Mouse (Mus musculus) myocyte (in vitro differentiated cells): ENCODE data around the gene Gm5105. TPM values are rescaled to one million over a fixed set of nuclear protein-coding genes. Genes with fewer than 3 reads are reported as not detected.

ENCODE experiments used
- H3K27me3 ChIP-seq: one replicate; pipeline ENCODE4 v1.6.1; 2011; ENCODE audit not compliant: control insufficient read depth, insufficient read depth, insufficient read length
- H3K36me3 ChIP-seq: one replicate; pipeline ENCODE4 v1.6.1; 2011; ENCODE audit not compliant: control insufficient read depth, insufficient read depth
- H3K4me2 ChIP-seq: one replicate; pipeline ENCODE4 v1.6.1; 2011; ENCODE audit warnings: low read depth, control low read depth
- H3K4me3 ChIP-seq: one replicate; pipeline ENCODE4 v1.5.1; 2011; ENCODE audit warnings: mild to moderate bottlenecking, control low read depth, moderate library complexity
- H3K79me2 ChIP-seq: one replicate; pipeline ENCODE4 v1.6.1; 2011; ENCODE audit not compliant: control insufficient read depth, insufficient read depth
- H3ac ChIP-seq: one replicate; pipeline ENCODE4 v1.6.1; 2011; ENCODE audit not compliant: control insufficient read depth, insufficient read length
- CEBPB ChIP-seq: IDR thresholded peaks from 2 replicates; pipeline ENCODE4 v1.6.1; 2011; ENCODE audit warnings: mild to moderate bottlenecking, moderate library complexity; ENCODE audit not compliant: poor library complexity, insufficient read depth, severe bottlenecking
- E2F4 ChIP-seq: IDR thresholded peaks from one replicate; pipeline ENCODE4 v1.6.1; 2011; ENCODE audit warnings: mild to moderate bottlenecking, control low read depth, moderate library complexity; ENCODE audit not compliant: insufficient read depth
- MAX ChIP-seq: IDR thresholded peaks from one replicate; pipeline ENCODE4 v1.6.1; 2011; ENCODE audit warnings: low read depth, mild to moderate bottlenecking, control low read depth
- MYOD1 ChIP-seq, 3 experiments: IDR thresholded peaks; one replicate each; pipeline ENCODE4 v1.6.1; 2011; ENCODE audit warnings: control low read depth in 2 of 3, low read depth in 2 of 3, mild to moderate bottlenecking in 2 of 3, moderate library complexity in 1 of 3; ENCODE audit not compliant: insufficient read length in 2 of 3, control insufficient read depth in 1 of 3
- MYOG ChIP-seq, 3 experiments: IDR thresholded peaks; one replicate each; pipeline ENCODE4 v1.6.1; 2011; ENCODE audit warnings: control low read depth in 2 of 3, low read depth in 2 of 3, mild to moderate bottlenecking in 2 of 3; ENCODE audit not compliant: insufficient read length in 2 of 3, control insufficient read depth in 1 of 3, insufficient read depth in 1 of 3
- POLR2A ChIP-seq: IDR thresholded peaks from one replicate; pipeline ENCODE4 v1.6.1; 2011; ENCODE audit warnings: low read depth, mild to moderate bottlenecking, control low read depth, moderate library complexity; ENCODE audit not compliant: insufficient read length
- POLR2AphosphoS2 ChIP-seq: IDR thresholded peaks from one replicate; pipeline ENCODE4 v1.6.1; 2011; ENCODE audit warnings: low read depth, control low read depth; ENCODE audit not compliant: insufficient read length
- REST ChIP-seq: IDR thresholded peaks from one replicate; pipeline ENCODE4 v1.6.1; 2011; ENCODE audit warnings: mild to moderate bottlenecking, control low read depth, moderate library complexity; ENCODE audit not compliant: insufficient read depth, insufficient read length
- SRF ChIP-seq: IDR thresholded peaks from one replicate; pipeline ENCODE4 v1.6.1; 2011; ENCODE audit warnings: low read depth; ENCODE audit not compliant: control insufficient read depth, insufficient read length
- TCF12 ChIP-seq: IDR thresholded peaks from one replicate; pipeline ENCODE4 v1.6.1; 2011; ENCODE audit warnings: mild to moderate bottlenecking, control low read depth; ENCODE audit not compliant: poor library complexity, insufficient read depth, severe bottlenecking
- TCF3 ChIP-seq: IDR thresholded peaks from one replicate; pipeline ENCODE4 v1.6.1; 2011; ENCODE audit warnings: low read depth, control low read depth; ENCODE audit not compliant: insufficient read length
- USF1 ChIP-seq: IDR thresholded peaks from one replicate; pipeline ENCODE4 v1.6.1; 2011; ENCODE audit warnings: low read depth, mild to moderate bottlenecking, control low read depth, moderate library complexity
- polyA plus RNA-seq: library from polyadenylated mRNA; unstranded; fragments of >200 nt; fragmentation: generic; extraction: Trizol; gene quantifications from one replicate; pipeline ENCODE4 v1.2.1, GENCODE M21; 2012; ENCODE audit warnings: missing spikeins

Gene Gm5105
- polyA plus RNA-seq, 1 experiment: 0.24 TPM

DNA sequence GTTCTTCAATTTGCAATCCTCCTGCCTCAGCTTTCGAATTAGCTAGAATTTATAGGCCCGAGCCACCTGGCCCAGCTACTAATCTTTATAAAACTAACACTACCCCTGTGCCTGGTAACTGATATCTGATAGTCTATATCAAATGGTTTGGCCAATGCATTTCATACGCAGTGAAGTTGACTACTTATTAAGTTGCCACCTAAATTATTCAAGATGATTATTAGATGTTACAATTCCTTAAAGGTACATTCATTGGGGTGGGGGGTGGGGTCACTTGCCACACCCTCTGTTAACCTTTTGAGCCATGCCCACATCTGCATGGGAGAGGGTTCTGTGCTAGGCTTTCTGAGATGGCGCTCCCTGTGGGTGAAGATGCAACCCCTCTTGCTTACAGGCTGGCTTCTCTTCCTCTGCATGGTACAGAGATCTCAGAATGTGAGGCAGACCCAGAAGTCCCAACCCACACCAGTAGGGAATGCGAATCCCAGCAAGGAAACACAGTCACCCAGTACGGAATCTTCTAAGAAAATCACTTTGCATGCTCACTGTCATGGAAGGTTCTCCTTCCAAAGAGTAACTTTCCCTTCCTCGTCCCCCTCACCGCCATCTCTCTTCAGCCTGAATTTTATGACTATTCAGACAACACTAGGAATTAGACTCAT is 67.0 kb downstream of the Gm5105 start:
- no peak overlapping the region for H3ac ChIP-seq
- no peak overlapping the region for H3K4me2 ChIP-seq
- H3K4me3 ChIP-seq: no peak overlapping the region
- H3K27me3 ChIP-seq: no peaks in the 10 kb centered on the region
- TF ChIP-seq POLR2A (no peak), REST (no peak), MAX (no peak), USF1 (no peak), CEBPB (no peak), MYOD1 (IDR thresholded peaks at IDR 0.05; ENCODE audit: control insufficient read depth in 1 of 3, insufficient read length in 2 of 3, low read depth in 2 of 3) (no peak), SRF (no peak), TCF3 (no peak), POLR2AphosphoS2 (no peak), TCF12 (no peak), E2F4 (no peak), MYOG (IDR thresholded peaks at IDR 0.05; ENCODE audit: control insufficient read depth in 1 of 3, insufficient read depth in 1 of 3, insufficient read length in 2 of 3, low read depth in 2 of 3) (no peak)
- no peaks in the 10 kb centered on the region for H3K79me2 ChIP-seq
- no peaks in the 10 kb centered on the region for H3K36me3 ChIP-seq

DNA sequence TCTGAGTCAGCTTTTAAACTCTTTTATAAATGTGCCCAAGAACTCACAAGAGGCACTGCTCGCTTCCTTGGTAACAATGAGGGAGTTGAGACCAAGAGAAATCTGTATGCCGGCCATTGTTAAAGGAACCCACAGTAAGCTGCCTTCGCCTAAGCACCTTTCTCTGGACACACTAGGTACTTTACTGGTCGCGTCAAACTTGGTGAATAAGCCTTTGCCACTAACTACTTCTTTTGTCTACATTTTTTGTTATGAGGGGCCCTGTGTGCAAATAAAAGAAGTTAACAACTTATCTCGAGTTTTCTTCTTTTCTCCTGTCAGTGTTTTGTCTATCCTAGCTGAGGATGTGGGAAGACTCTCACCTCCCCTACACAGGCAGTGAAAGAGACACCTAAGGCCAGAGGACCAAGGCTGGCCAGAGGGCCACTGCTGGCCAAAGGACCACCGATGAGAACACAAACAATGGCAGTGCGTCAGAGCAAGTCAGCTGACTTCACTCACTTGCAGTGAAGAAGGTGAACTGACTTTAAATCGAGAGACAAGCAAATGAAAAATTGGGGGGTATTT is 67.9 kb downstream of the Gm5105 start:
- Histone ChIP-seq H3K4me3 (no peak overlapping the region), H3K4me2 (no peak overlapping the region), H3K27me3 (no peaks in the 10 kb centered on the region), H3ac (no peak overlapping the region), H3K36me3 (no peaks in the 10 kb centered on the region), H3K79me2 (no peaks in the 10 kb centered on the region)
- no peak for TF ChIP-seq POLR2A
- no peak for TF ChIP-seq MAX
- no peak for TF ChIP-seq MYOD1 (IDR thresholded peaks at IDR 0.05; ENCODE audit: control insufficient read depth in 1 of 3, insufficient read length in 2 of 3, low read depth in 2 of 3)
- TF ChIP-seq E2F4: no peak
- TF ChIP-seq SRF: no peak
- TF ChIP-seq USF1: no peak
- TF ChIP-seq TCF3: no peak

Other genes starting within 250 kb of the Gm5105 start
- 1,333 TPM for gene H2afz, start 202.9 kb downstream of the Gm5105 start, polyA plus RNA-seq
- gene Dnajb14, start 199.7 kb downstream of the Gm5105 start, polyA plus RNA-seq: 2.5 TPM
- gene Lamtor3, start 148.9 kb downstream of the Gm5105 start, polyA plus RNA-seq: 48.7 TPM
- 0.16 TPM for gene Dapp1, start 85.8 kb downstream of the Gm5105 start, polyA plus RNA-seq
- 22.3 TPM for gene 1110002E22Rik, start 2.3 kb downstream of the Gm5105 start, polyA plus RNA-seq
- gene Trmt10a, start 76.1 kb upstream of the Gm5105 start, polyA plus RNA-seq: 6.3 TPM
- 4.1 TPM for gene Mttp, start 77.6 kb upstream of the Gm5105 start, polyA plus RNA-seq
- not detected for gene 4930579F01Rik, start 126.4 kb upstream of the Gm5105 start, polyA plus RNA-seq
- 8.1 TPM for gene Adh7, start 150.4 kb upstream of the Gm5105 start, polyA plus RNA-seq
- gene Adh1, start 193.6 kb upstream of the Gm5105 start, polyA plus RNA-seq: not detected
- not detected for gene Adh6a, start 245.9 kb upstream of the Gm5105 start, polyA plus RNA-seq